Mouse (Mus musculus): ENCODE measurements around the gene Rnf216.

- TF ChIP-seq CTCF (IDR thresholded peaks at IDR 0.05; ENCODE audit: borderline replicate concordance, insufficient read depth, low read length) (no peak), POLR2A (IDR thresholded peaks at IDR 0.05; ENCODE audit: low read depth, low read length) (no peak)
Measured at GRCm38 (mm10) chr5:143051851-143052250, 60.9 kb downstream of the Rnf216 start.
